Mouse (Mus musculus): Measurements from ENCODE around the gene Gtsf1. TPM values are rescaled to one million over a fixed set of nuclear protein-coding genes. Genes with fewer than 3 reads are reported as not detected.

Gtsf1 gene
- polyA plus RNA-seq, 1 experiment, result 0.33 TPM

DNA sequence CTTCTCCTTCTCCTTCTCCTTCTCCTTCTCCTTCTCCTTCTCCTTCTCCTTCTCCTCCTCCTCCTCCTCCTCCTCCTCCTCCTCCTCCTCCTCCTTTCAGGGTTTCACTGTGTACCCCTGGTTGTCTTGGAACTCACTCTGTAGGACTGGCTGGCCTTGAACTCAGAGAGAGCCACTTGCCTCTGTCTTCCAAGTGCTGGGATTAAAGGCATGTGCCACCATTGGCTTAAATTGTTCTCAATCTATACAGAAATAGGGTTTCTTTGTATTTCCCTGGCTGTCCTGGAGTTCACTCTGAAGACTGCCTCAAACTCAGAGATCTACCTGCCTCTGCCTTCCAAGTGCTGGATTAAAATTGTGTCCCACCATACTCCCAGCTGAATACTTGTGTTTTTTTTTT, 57.8 kb downstream of the Gtsf1 start:
- H3ac ChIP-seq (ENCODE audit: control insufficient read depth, insufficient read length, low read depth), result no peak overlapping the region
- TF ChIP-seq FOSL1 (IDR thresholded peaks at IDR 0.05; ENCODE audit: insufficient read depth, low read length, poor library complexity, severe bottlenecking), result no peak
- TF ChIP-seq MAX (IDR thresholded peaks at IDR 0.05), result no peak
- no peak for TF ChIP-seq CEBPB (IDR thresholded peaks at IDR 0.05; ENCODE audit: low read depth)
- TF ChIP-seq MYOD1 (IDR thresholded peaks at IDR 0.05; ENCODE audit: control insufficient read depth, insufficient read length, low read depth), result no peak
- no peak for TF ChIP-seq CTCF (IDR thresholded peaks at IDR 0.05; ENCODE audit: control insufficient read depth, insufficient read depth, insufficient read length)
- no peak for TF ChIP-seq USF1 (IDR thresholded peaks at IDR 0.05; ENCODE audit: low read depth)
- no peak for TF ChIP-seq MYOG (IDR thresholded peaks at IDR 0.05; ENCODE audit: control insufficient read depth, extremely low read depth, insufficient read length)

DNA sequence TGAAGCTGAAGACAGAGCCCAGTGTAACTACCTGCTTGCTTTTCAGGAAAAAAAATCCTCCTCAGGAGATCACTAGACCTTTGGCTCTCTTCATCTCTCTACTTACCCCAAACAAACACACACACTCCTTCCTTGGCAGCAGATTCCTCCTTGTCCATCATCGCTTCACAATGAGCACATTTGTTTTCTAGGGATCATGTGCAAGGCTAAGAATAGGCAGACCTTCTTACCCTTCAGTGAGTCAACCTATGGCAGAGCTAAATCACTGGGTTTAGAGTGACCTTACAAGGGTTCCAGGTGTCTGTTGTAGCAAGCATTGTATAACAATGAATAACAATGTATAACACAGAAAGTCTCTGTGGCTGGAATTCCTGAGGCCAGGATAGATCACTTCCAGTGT, 58.5 kb downstream of the Gtsf1 start:
- Histone ChIP-seq H3K27me3 (ENCODE audit: control insufficient read depth, insufficient read depth, insufficient read length) (no peaks in the 10 kb centered on the region), H3K79me3 (ENCODE audit: low read depth) (no peaks in the 10 kb centered on the region)

More for the DNA sequence above, 57.8 kb downstream of the Gtsf1 start:
- no peaks in the 10 kb centered on the region for H3K79me3 ChIP-seq (ENCODE audit: low read depth)
- H3K4me3 ChIP-seq (ENCODE audit: insufficient read depth, poor library complexity, severe bottlenecking), result no peak overlapping the region
- H3K79me2 ChIP-seq (ENCODE audit: control insufficient read depth, insufficient read depth), result no peaks in the 10 kb centered on the region
- H3K27me3 ChIP-seq (ENCODE audit: control insufficient read depth, insufficient read depth, insufficient read length), result no peaks in the 10 kb centered on the region
- H3K36me3 ChIP-seq (ENCODE audit: control insufficient read depth, insufficient read depth), result no peaks in the 10 kb centered on the region

DNA sequence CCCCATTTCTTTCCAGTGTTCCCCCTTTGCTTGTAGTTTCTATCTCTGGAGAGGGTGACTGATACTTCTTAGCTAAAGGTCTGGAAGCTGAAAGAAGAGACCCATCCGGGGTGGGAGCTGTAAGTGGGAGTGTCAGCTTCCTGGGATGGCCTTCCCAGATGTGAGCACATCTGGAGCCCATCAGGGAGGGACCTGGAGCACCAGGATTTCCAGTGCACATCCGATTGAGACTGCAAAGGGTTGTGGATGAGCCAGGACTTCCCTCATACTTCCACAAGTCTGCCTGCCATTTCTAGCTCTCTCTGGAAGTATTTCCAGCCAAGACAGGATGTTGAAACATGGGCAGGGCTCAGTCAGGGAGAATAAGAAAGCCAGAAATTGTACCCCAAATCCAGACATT, 59.1 kb downstream of the Gtsf1 start:
- Histone ChIP-seq H3K4me3 (ENCODE audit: insufficient read depth, poor library complexity, severe bottlenecking) (no peak overlapping the region), H3ac (ENCODE audit: control insufficient read depth, insufficient read length, low read depth) (peak overlapping the region; percentile 10), H3K79me2 (ENCODE audit: control insufficient read depth, insufficient read depth) (peaks cover 10% of the 10 kb centered on the region), H3K36me3 (ENCODE audit: control insufficient read depth, insufficient read depth) (no peaks in the 10 kb centered on the region), H3K79me3 (ENCODE audit: low read depth) (peaks cover 1% of the 10 kb centered on the region), H3K27me3 (ENCODE audit: control insufficient read depth, insufficient read depth, insufficient read length) (no peaks in the 10 kb centered on the region)
- TF ChIP-seq USF1 (IDR thresholded peaks at IDR 0.05; ENCODE audit: low read depth) (no peak), MYOG (IDR thresholded peaks at IDR 0.05; ENCODE audit: control insufficient read depth, extremely low read depth, insufficient read length) (no peak), FOSL1 (IDR thresholded peaks at IDR 0.05; ENCODE audit: insufficient read depth, low read length, poor library complexity, severe bottlenecking) (no peak), CTCF (IDR thresholded peaks at IDR 0.05; ENCODE audit: control insufficient read depth, insufficient read depth, insufficient read length) (no peak), MAX (IDR thresholded peaks at IDR 0.05) (peak; percentile 29), CEBPB (IDR thresholded peaks at IDR 0.05; ENCODE audit: low read depth) (peak; percentile 1)

More for the DNA sequence above, 58.5 kb downstream of the Gtsf1 start:
- TF ChIP-seq FOSL1 (IDR thresholded peaks at IDR 0.05; ENCODE audit: insufficient read depth, low read length, poor library complexity, severe bottlenecking) (no peak), MAX (IDR thresholded peaks at IDR 0.05) (no peak), CTCF (IDR thresholded peaks at IDR 0.05; ENCODE audit: control insufficient read depth, insufficient read depth, insufficient read length) (no peak), USF1 (IDR thresholded peaks at IDR 0.05; ENCODE audit: low read depth) (no peak), MYOG (IDR thresholded peaks at IDR 0.05; ENCODE audit: control insufficient read depth, extremely low read depth, insufficient read length) (no peak), MYOD1 (IDR thresholded peaks at IDR 0.05; ENCODE audit: control insufficient read depth, insufficient read length, low read depth) (no peak), CEBPB (IDR thresholded peaks at IDR 0.05; ENCODE audit: low read depth) (no peak)
- Histone ChIP-seq H3K36me3 (ENCODE audit: control insufficient read depth, insufficient read depth) (no peaks in the 10 kb centered on the region), H3K4me3 (ENCODE audit: insufficient read depth, poor library complexity, severe bottlenecking) (no peak overlapping the region), H3K79me2 (ENCODE audit: control insufficient read depth, insufficient read depth) (peaks cover 7% of the 10 kb centered on the region), H3ac (ENCODE audit: control insufficient read depth, insufficient read length, low read depth) (no peak overlapping the region)

DNA sequence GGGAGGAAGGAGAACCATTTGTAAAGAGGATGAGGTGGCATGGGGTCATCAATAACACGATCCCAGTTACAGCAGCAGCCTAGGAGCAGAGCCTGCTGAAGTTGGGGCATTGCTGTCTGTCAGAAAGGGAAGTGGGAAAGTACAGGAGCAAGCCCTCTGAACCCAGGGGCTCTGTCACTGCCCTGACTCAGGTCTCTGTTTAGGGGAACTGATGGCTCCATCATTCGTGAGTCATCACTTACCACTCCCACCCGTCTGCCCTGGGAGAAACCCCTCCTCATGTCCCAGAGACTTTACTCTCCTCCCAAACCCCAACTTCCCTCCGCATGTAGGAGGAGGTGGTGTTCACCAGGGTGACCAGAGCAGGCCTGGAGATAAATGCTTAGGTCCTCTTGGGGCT, 59.8 kb downstream of the Gtsf1 start:
- Histone ChIP-seq H3ac (ENCODE audit: control insufficient read depth, insufficient read length, low read depth) (no peak overlapping the region), H3K4me3 (ENCODE audit: insufficient read depth, poor library complexity, severe bottlenecking) (no peak overlapping the region), H3K79me2 (ENCODE audit: control insufficient read depth, insufficient read depth) (peaks cover 17% of the 10 kb centered on the region), H3K27me3 (ENCODE audit: control insufficient read depth, insufficient read depth, insufficient read length) (no peaks in the 10 kb centered on the region), H3K79me3 (ENCODE audit: low read depth) (peaks cover 9% of the 10 kb centered on the region), H3K36me3 (ENCODE audit: control insufficient read depth, insufficient read depth) (no peaks in the 10 kb centered on the region)
- no peak for TF ChIP-seq CTCF (IDR thresholded peaks at IDR 0.05; ENCODE audit: control insufficient read depth, insufficient read depth, insufficient read length)
- TF ChIP-seq USF1 (IDR thresholded peaks at IDR 0.05; ENCODE audit: low read depth), result no peak
- TF ChIP-seq FOSL1 (IDR thresholded peaks at IDR 0.05; ENCODE audit: insufficient read depth, low read length, poor library complexity, severe bottlenecking), result peak; percentile 47
- TF ChIP-seq MAX (IDR thresholded peaks at IDR 0.05), result peak; percentile 41
- peak; percentile 6 for TF ChIP-seq MYOD1 (IDR thresholded peaks at IDR 0.05; ENCODE audit: control insufficient read depth, insufficient read length, low read depth)

DNA sequence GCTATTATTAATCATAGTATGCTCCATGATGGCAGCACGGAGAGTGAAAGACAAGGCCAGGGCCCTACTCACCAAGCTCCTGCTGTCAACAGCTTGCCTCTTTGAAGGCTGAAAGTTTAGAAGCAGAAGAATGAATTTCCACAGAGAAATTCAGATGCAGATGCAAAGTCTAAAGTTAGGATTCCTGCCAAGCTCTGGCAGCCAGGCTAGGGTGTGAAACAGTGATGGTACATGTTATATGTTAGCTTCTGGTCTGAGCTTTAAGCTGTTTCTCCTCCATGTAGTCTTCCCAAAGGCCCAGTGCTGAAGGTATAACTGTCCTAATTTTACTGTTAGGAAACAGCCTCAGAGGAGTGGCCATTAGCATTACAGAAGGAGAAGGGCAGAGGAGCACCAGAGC, 61.1 kb downstream of the Gtsf1 start:
- H3K4me3 ChIP-seq (ENCODE audit: insufficient read depth, poor library complexity, severe bottlenecking), result no peak overlapping the region
- no peak for TF ChIP-seq CEBPB (IDR thresholded peaks at IDR 0.05; ENCODE audit: low read depth)
- no peak for TF ChIP-seq CTCF (IDR thresholded peaks at IDR 0.05; ENCODE audit: control insufficient read depth, insufficient read depth, insufficient read length)
- no peak for TF ChIP-seq MYOG (IDR thresholded peaks at IDR 0.05; ENCODE audit: control insufficient read depth, extremely low read depth, insufficient read length)
- TF ChIP-seq MAX (IDR thresholded peaks at IDR 0.05), result no peak
- TF ChIP-seq MYOD1 (IDR thresholded peaks at IDR 0.05; ENCODE audit: control insufficient read depth, insufficient read length, low read depth), result no peak
- no peak for TF ChIP-seq USF1 (IDR thresholded peaks at IDR 0.05; ENCODE audit: low read depth)
- TF ChIP-seq FOSL1 (IDR thresholded peaks at IDR 0.05; ENCODE audit: insufficient read depth, low read length, poor library complexity, severe bottlenecking), result no peak
- peaks cover 5% of the 10 kb centered on the region for H3K36me3 ChIP-seq (ENCODE audit: control insufficient read depth, insufficient read depth)
- peaks cover 31% of the 10 kb centered on the region for H3K79me2 ChIP-seq (ENCODE audit: control insufficient read depth, insufficient read depth)
- no peak overlapping the region for H3ac ChIP-seq (ENCODE audit: control insufficient read depth, insufficient read length, low read depth)
- peaks cover 22% of the 10 kb centered on the region for H3K79me3 ChIP-seq (ENCODE audit: low read depth)
- H3K27me3 ChIP-seq (ENCODE audit: control insufficient read depth, insufficient read depth, insufficient read length), result no peaks in the 10 kb centered on the region
